Mouse (Mus musculus) myocyte (in vitro differentiated cells): ENCODE measurements around the gene Hoxc4.

Source experiments
- MYOD1 ChIP-seq, 3 experiments: IDR thresholded peaks; one replicate each; pipeline ENCODE4 v1.6.1; 2011; ENCODE audit warnings: control low read depth in 2 of 3, low read depth in 2 of 3, mild to moderate bottlenecking in 2 of 3, moderate library complexity in 1 of 3; ENCODE audit not compliant: insufficient read length in 2 of 3, control insufficient read depth in 1 of 3
- POLR2A ChIP-seq: IDR thresholded peaks from one replicate; pipeline ENCODE4 v1.6.1; 2011; ENCODE audit warnings: low read depth, mild to moderate bottlenecking, control low read depth, moderate library complexity; ENCODE audit not compliant: insufficient read length

GRCm38 (mm10) chr15:102980352-102980751 lies 38.4 kb upstream of the Hoxc4 start:
- TF ChIP-seq POLR2A (no peak), MYOD1 (IDR thresholded peaks at IDR 0.05; ENCODE audit: control insufficient read depth in 1 of 3, insufficient read length in 2 of 3, low read depth in 2 of 3) (no peak)
